Comparison of ENCODE assay signal across 7 mouse cellular contexts in the genomic region with DNA sequence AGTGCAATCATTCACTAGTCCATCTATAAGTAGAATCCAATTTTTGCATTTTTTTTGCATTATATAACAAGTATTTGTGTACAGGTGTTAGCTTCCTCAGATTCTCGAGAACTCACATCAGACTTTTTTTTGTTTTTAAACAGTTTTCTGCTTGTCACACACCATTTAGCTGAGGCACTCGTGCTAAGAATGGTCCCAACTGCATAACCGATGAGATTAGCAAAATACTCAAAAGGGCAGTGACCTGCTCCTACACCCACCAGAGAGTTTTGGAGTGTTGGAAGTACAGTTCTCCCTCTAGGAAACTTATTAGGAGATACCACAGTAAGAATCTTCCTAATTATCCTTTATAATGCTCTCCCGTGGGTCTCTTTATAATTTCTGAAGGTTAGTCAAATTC. TPM values are rescaled to one million over a fixed set of nuclear protein-coding genes. Genes with fewer than 3 reads are reported as not detected.
A peak's percentile ranks its signal among the peaks of the same experiment; 100 is the strongest.
DNase-seq lines count a peak whose midpoint lies in the region; ATAC-seq lines count a peak whose summit lies in the region.

No protein-coding gene starts in this region.

- no peak for ATAC-seq in lung, embryonic 15.5 days (ENCODE audit: borderline replicate concordance, extremely low read depth, low FRiP score, low TSS enrichment)
- ATAC-seq in forebrain, embryonic 13.5 days = no peak
- ATAC-seq in liver, embryonic 12.5 days = no peak
- no peak for ATAC-seq in stomach, embryonic 16.5 days (ENCODE audit: insufficient read depth, low FRiP score)
- no peak for ATAC-seq in monocyte, adult 5-6 weeks (replicated peaks; ENCODE audit: insufficient number of reproducible peaks, low FRiP score, low TSS enrichment, poor library complexity, severe bottlenecking)

- no peaks in the 10 kb centered on the region for H3K27me3 ChIP-seq in lung, embryonic 15.5 days
- no peaks in the 10 kb centered on the region for H3K27me3 ChIP-seq in forebrain, embryonic 13.5 days
- no peaks in the 10 kb centered on the region for H3K27me3 ChIP-seq in liver, embryonic 12.5 days (replicated peaks)
- no peaks in the 10 kb centered on the region for H3K27me3 ChIP-seq in stomach, embryonic 16.5 days (ENCODE audit: control insufficient read depth, insufficient read depth, low read length)

- H3K4me1 ChIP-seq in lung, embryonic 15.5 days = peaks cover 13% of the 10 kb centered on the region
- peaks cover 23% of the 10 kb centered on the region for H3K4me1 ChIP-seq in forebrain, embryonic 13.5 days
- H3K4me1 ChIP-seq in liver, embryonic 12.5 days = peaks cover 56% of the 10 kb centered on the region
- 0 out of 2 replicates have a peak, but pooled peaks cover 10% of the 10 kb centered on the region for H3K4me1 ChIP-seq in stomach, embryonic 16.5 days (ENCODE audit: control insufficient read depth, insufficient read depth, low read length)

- no peaks in the 10 kb centered on the region for H3K36me3 ChIP-seq in lung, embryonic 15.5 days
- no peaks in the 10 kb centered on the region for H3K36me3 ChIP-seq in forebrain, embryonic 13.5 days (ENCODE audit: poor library complexity, severe bottlenecking)
- no peaks in the 10 kb centered on the region; the same call in 1 of the 2 replicates for H3K36me3 ChIP-seq in liver, embryonic 12.5 days
- no peaks in the 10 kb centered on the region for H3K36me3 ChIP-seq in stomach, embryonic 16.5 days (ENCODE audit: control insufficient read depth, insufficient read depth, low read length)

- H3K27ac ChIP-seq in lung, embryonic 15.5 days = no peak overlapping the region
- no peak overlapping the region for H3K27ac ChIP-seq in forebrain, embryonic 13.5 days
- H3K27ac ChIP-seq in liver, embryonic 12.5 days = peak overlapping the region; percentile 94; the same call in 1 of the 2 replicates
- H3K27ac ChIP-seq in stomach, embryonic 16.5 days (ENCODE audit: low read length) = no peak overlapping the region

- H3K4me2 ChIP-seq in lung, embryonic 15.5 days = peak overlapping the region; percentile 99
- H3K4me2 ChIP-seq in forebrain, embryonic 13.5 days = peak overlapping the region; percentile 98
- H3K4me2 ChIP-seq in liver, embryonic 12.5 days = peak overlapping the region; percentile 98
- H3K4me2 ChIP-seq in stomach, embryonic 16.5 days (ENCODE audit: low read depth, low read length) = peak overlapping the region; percentile 100

- no peaks in the 10 kb centered on the region for H3K9me3 ChIP-seq in lung, embryonic 15.5 days
- H3K9me3 ChIP-seq in forebrain, embryonic 13.5 days (replicated peaks) = no peaks in the 10 kb centered on the region
- no peaks in the 10 kb centered on the region for H3K9me3 ChIP-seq in liver, embryonic 12.5 days (replicated peaks)
- no peaks in the 10 kb centered on the region for H3K9me3 ChIP-seq in stomach, embryonic 16.5 days (replicated peaks; ENCODE audit: control insufficient read depth, low read length)

- 26% methylated on average over 4 of the region's 4 CpGs for WGBS in lung, embryonic 15.5 days
- WGBS in forebrain, embryonic 13.5 days = 27% methylated on average over 4 of the region's 4 CpGs
- 20% methylated on average over 4 of the region's 4 CpGs for WGBS in liver, embryonic 12.5 days (ENCODE audit: insufficient replicate concordance)
- 34% methylated on average over 4 of the region's 4 CpGs for WGBS in stomach, embryonic 16.5 days

- 0 out of 2 replicates have a peak overlapping the region, but pooled peaks have one; percentile 66 for H3K9ac ChIP-seq in lung, embryonic 15.5 days
- H3K9ac ChIP-seq in forebrain, embryonic 13.5 days = no peak overlapping the region
- H3K9ac ChIP-seq in liver, embryonic 12.5 days = peak overlapping the region; percentile 81
- 0 out of 2 replicates have a peak overlapping the region, but pooled peaks have one; percentile 23 for H3K9ac ChIP-seq in stomach, embryonic 16.5 days (ENCODE audit: low read length)

- peak overlapping the region; percentile 97 for H3K4me3 ChIP-seq in lung, embryonic 15.5 days
- H3K4me3 ChIP-seq in forebrain, embryonic 13.5 days = peak overlapping the region; percentile 88
- peak overlapping the region; percentile 90 for H3K4me3 ChIP-seq in liver, embryonic 12.5 days
- H3K4me3 ChIP-seq in stomach, embryonic 16.5 days (replicated peaks; ENCODE audit: low read length) = peak overlapping the region; percentile 92

- no peak for DNase-seq in lung, postnatal 36 days
- no peak for DNase-seq in adrenal gland, adult 8-10 months

RNA-seq across cellular contexts. Expression of a gene that starts 1.0 kb away (rescaled TPM):
- polyA plus RNA-seq in lung, embryonic 15.5 days (2015; fragmentation: Nextera tagmentation; extraction: Ambion mirVana) = 12.1 and 12.5 TPM in 2 replicates
- polyA plus RNA-seq in forebrain, embryonic 13.5 days (2015; fragmentation: Nextera tagmentation; extraction: Ambion mirVana) = 6.5 and 7.7 TPM in 2 replicates
- polyA plus RNA-seq in liver, embryonic 12.5 days (2016; fragmentation: Nextera tagmentation; extraction: Ambion mirVana) = 16.9 and 19.1 TPM in 2 replicates
- 20.8 and 25.5 TPM in 2 replicates for polyA plus RNA-seq in stomach, embryonic 16.5 days (2015; fragmentation: Nextera tagmentation; extraction: Ambion mirVana)
- total RNA-seq in adrenal gland, adult 8-10 months (2022) = 10 to 100 TPM in 1 of 4 experiments, 1 to 10 TPM in 3; 5.9 to 11.1 (median 8.4) TPM
- 3.7 to 20.3 TPM (median 12.0 TPM) in 3 replicates for total RNA-seq in monocyte, adult 5-6 weeks (2017)

RNA-seq across cellular contexts. Expression of a gene that starts 1.3 kb away (rescaled TPM):
- polyA plus RNA-seq in lung, embryonic 15.5 days (2015; fragmentation: Nextera tagmentation; extraction: Ambion mirVana) = 4.8 and 6.3 TPM in 2 replicates
- 13.2 and 18.1 TPM in 2 replicates for polyA plus RNA-seq in forebrain, embryonic 13.5 days (2015; fragmentation: Nextera tagmentation; extraction: Ambion mirVana)
- polyA plus RNA-seq in liver, embryonic 12.5 days (2016; fragmentation: Nextera tagmentation; extraction: Ambion mirVana) = 2.8 and 3.0 TPM in 2 replicates
- 7.5 and 9.9 TPM in 2 replicates for polyA plus RNA-seq in stomach, embryonic 16.5 days (2015; fragmentation: Nextera tagmentation; extraction: Ambion mirVana)
- 10 to 100 TPM; 12.2 to 19.5 (median 14.7) TPM for total RNA-seq in adrenal gland, adult 8-10 months (2022)
- 1.6 to 4.1 TPM (median 2.7 TPM) in 3 replicates for total RNA-seq in monocyte, adult 5-6 weeks (2017)

RNA-seq across cellular contexts. Expression of a gene that starts 52.3 kb away (rescaled TPM):
- 23.8 and 27.7 TPM in 2 replicates for polyA plus RNA-seq in lung, embryonic 15.5 days (2015; fragmentation: Nextera tagmentation; extraction: Ambion mirVana)
- 20.7 and 22.0 TPM in 2 replicates for polyA plus RNA-seq in forebrain, embryonic 13.5 days (2015; fragmentation: Nextera tagmentation; extraction: Ambion mirVana)
- 17.7 and 19.5 TPM in 2 replicates for polyA plus RNA-seq in liver, embryonic 12.5 days (2016; fragmentation: Nextera tagmentation; extraction: Ambion mirVana)
- polyA plus RNA-seq in stomach, embryonic 16.5 days (2015; fragmentation: Nextera tagmentation; extraction: Ambion mirVana) = 27.8 and 30.2 TPM in 2 replicates
- total RNA-seq in adrenal gland, adult 8-10 months (2022) = 10 to 100 TPM; 18.7 to 28.7 (median 21.8) TPM
- total RNA-seq in monocyte, adult 5-6 weeks (2017) = 52.9 to 67.6 TPM (median 55.5 TPM) in 3 replicates
